Mouse (Mus musculus): ENCODE measurements around the gene Acp4.
"Not testable (repeated sequence)": the region's sequence is repeated elsewhere in the genome, so short reads cannot be mapped to it uniquely, and the experiment has no call there.

Acp4 gene

GRCm38 (mm10) chr7:44257278-44257677 lies at the start of gene Acp4:
Gene Acp4 (minus strand): TSS chr7:44257378.
- DNase-seq (ENCODE audit: low spot score), result no peak

- no peak for DNase-seq (ENCODE audit: low spot score)
Measured at GRCm38 (mm10) chr7:44306516-44307240, 49.5 kb upstream of the Acp4 start, which contains the start of gene Clec11a. Gene Clec11a (minus strand): TSS chr7:44306902.

GRCm38 (mm10) chr7:44305686-44306085 lies 48.5 kb upstream of the Acp4 start:
- no peak for DNase-seq (ENCODE audit: low spot score)

- DNase-seq (ENCODE audit: low spot score), result peak; percentile 92
Measured at GRCm38 (mm10) chr7:44304775-44305641, 47.8 kb upstream of the Acp4 start.

GRCm38 (mm10) chr7:44304463-44304774 lies 47.2 kb upstream of the Acp4 start:
- no peak for DNase-seq (ENCODE audit: low spot score)

- no peak for DNase-seq (ENCODE audit: low spot score)
Measured at GRCm38 (mm10) chr7:44303346-44304340, 46.5 kb upstream of the Acp4 start.

GRCm38 (mm10) chr7:44297501-44297900 lies 40.3 kb upstream of the Acp4 start:
- DNase-seq (ENCODE audit: low spot score), result not testable (repeated sequence)

- no peak for DNase-seq (ENCODE audit: low spot score)
Measured at GRCm38 (mm10) chr7:44291418-44291817, 34.2 kb upstream of the Acp4 start.

- no peak for DNase-seq (ENCODE audit: low spot score)
Measured at GRCm38 (mm10) chr7:44290986-44291385, 33.8 kb upstream of the Acp4 start.

- no peak for DNase-seq (ENCODE audit: low spot score)
Measured at GRCm38 (mm10) chr7:44287760-44288159, 30.6 kb upstream of the Acp4 start.

GRCm38 (mm10) chr7:44281586-44281985 lies 24.4 kb upstream of the Acp4 start:
- no peak for DNase-seq (ENCODE audit: low spot score)

- DNase-seq (ENCODE audit: low spot score), result no peak
Measured at GRCm38 (mm10) chr7:44280959-44281358, 23.8 kb upstream of the Acp4 start.

GRCm38 (mm10) chr7:44277250-44277622 lies 20.1 kb upstream of the Acp4 start:
- no peak for DNase-seq (ENCODE audit: low spot score)

GRCm38 (mm10) chr7:44276461-44277249 lies 19.5 kb upstream of the Acp4 start:
- DNase-seq (ENCODE audit: low spot score), result no peak

GRCm38 (mm10) chr7:44275546-44275945 lies 18.4 kb upstream of the Acp4 start:
- no peak for DNase-seq (ENCODE audit: low spot score)

GRCm38 (mm10) chr7:44274096-44274495 lies 16.9 kb upstream of the Acp4 start:
- DNase-seq (ENCODE audit: low spot score), result no peak

GRCm38 (mm10) chr7:44273446-44273845 lies 16.3 kb upstream of the Acp4 start:
- no peak for DNase-seq (ENCODE audit: low spot score)

- DNase-seq (ENCODE audit: low spot score), result no peak
Measured at GRCm38 (mm10) chr7:44272546-44272945, 15.4 kb upstream of the Acp4 start.

GRCm38 (mm10) chr7:44271309-44271708 lies 14.1 kb upstream of the Acp4 start:
- DNase-seq (ENCODE audit: low spot score), result no peak

- DNase-seq (ENCODE audit: low spot score), result no peak
Measured at GRCm38 (mm10) chr7:44269397-44269796, 12.2 kb upstream of the Acp4 start.

- no peak for DNase-seq (ENCODE audit: low spot score)
Measured at GRCm38 (mm10) chr7:44268117-44268516, 10.9 kb upstream of the Acp4 start.
